ENCODE assay signal across 12 mouse cellular contexts in the genomic region with DNA sequence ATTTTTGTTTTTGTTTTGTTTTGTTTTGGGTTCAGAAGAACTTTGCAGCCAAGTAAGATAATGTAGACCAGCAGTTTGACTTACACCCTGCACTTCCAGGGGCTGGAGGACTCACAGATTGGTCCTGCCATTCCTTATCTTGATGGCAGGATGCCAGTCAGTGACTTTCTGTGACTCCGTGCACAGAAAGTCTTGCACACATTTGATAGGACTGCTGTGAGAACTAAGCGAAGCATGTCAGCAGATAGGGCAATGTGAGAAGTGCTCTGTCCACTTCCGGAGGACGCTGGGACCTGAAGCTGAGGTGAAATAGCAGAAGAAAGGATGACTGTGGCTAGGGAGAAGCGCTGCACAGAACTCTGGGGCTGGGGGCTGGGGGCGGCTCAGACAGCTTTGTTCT. TPM values are rescaled to one million over a fixed set of nuclear protein-coding genes. Genes with fewer than 3 reads are reported as not detected.
DNase-seq lines count a peak whose midpoint lies in the region; ATAC-seq and TF ChIP-seq lines count a peak whose summit lies in the region.
"Had no signal": no experiment of that assay in that cellular context is flagged by ENCODE, and none has a peak within 500 bp of the region (broad histone marks: within the 10 kb centered on the region; RNA-seq: fewer than 3 reads in every experiment).

No protein-coding gene starts in this region.

- H3K4me2 ChIP-seq in limb, embryonic 14.5 days (replicated peaks; ENCODE audit: low read depth, low read length, severe bottlenecking): no peak overlapping the region

- 86% methylated on average over 6 of the region's 6 CpGs for WGBS in limb, embryonic 14.5 days
- WGBS in limb, embryonic 10.5 days: 94% methylated on average over 6 of the region's 6 CpGs

- ATAC-seq in limb, embryonic 14.5 days (ENCODE audit: low FRiP score, low read depth): no peak
- ATAC-seq in erythroblast, adult 5-6 weeks (replicated peaks; ENCODE audit: low FRiP score, poor library complexity, severe bottlenecking): peak; percentile 89
- peak; percentile 94 for ATAC-seq in megakaryocyte-erythroid progenitor cell, adult 5-6 weeks (replicated peaks; ENCODE audit: low FRiP score, low TSS enrichment, poor library complexity, severe bottlenecking)
- ATAC-seq: intestine, embryonic 16.5 days had no signal

- no peak for DNase-seq in limb, embryonic 14.5 days (ENCODE audit: low spot score)
- DNase-seq in limb, embryonic 10.5 days (ENCODE audit: low spot score): no peak
- DNase-seq in heart, postnatal 4 days: peak; percentile 34
- DNase-seq in lung, postnatal 36 days: no peak
- DNase-seq in lung, postnatal 14 days: no peak
- DNase-seq: right cerebral cortex, postnatal 25 days; thymus, postnatal 4 days had no signal

- no peak for TF ChIP-seq POLR2A in limb, embryonic 14.5 days (IDR thresholded peaks at IDR 0.05; ENCODE audit: borderline replicate concordance, extremely low read depth, insufficient read depth, insufficient read length)

- H3K9ac ChIP-seq in limb, embryonic 14.5 days (ENCODE audit: low read depth, low read length, severe bottlenecking): no peak overlapping the region

- H3K4me3 ChIP-seq in limb, embryonic 14.5 days (replicated peaks; ENCODE audit: low read length): no peak overlapping the region
- no peak overlapping the region for H3K4me3 ChIP-seq in limb, embryonic 10.5 days
- H3K4me3 ChIP-seq: layer of hippocampus, adult 2 months had no signal

- no peaks in the 10 kb centered on the region for H3K27me3 ChIP-seq in limb, embryonic 14.5 days (ENCODE audit: control insufficient read depth, insufficient read depth, low read length)
- no peaks in the 10 kb centered on the region for H3K27me3 ChIP-seq in limb, embryonic 10.5 days (ENCODE audit: low read depth, poor library complexity, severe bottlenecking)

- H3K4me1 ChIP-seq in limb, embryonic 14.5 days (ENCODE audit: control insufficient read depth, insufficient read depth, low read length): peaks cover 11% of the 10 kb centered on the region
- H3K4me1 ChIP-seq in limb, embryonic 10.5 days: peaks cover 14% of the 10 kb centered on the region

- H3K36me3 ChIP-seq in limb, embryonic 14.5 days (ENCODE audit: control insufficient read depth, insufficient read depth, low read length): peaks cover 16% of the 10 kb centered on the region; the same call in 1 of the 2 replicates
- peaks cover 72% of the 10 kb centered on the region for H3K36me3 ChIP-seq in limb, embryonic 10.5 days

- H3K9me3 ChIP-seq in limb, embryonic 14.5 days (ENCODE audit: control insufficient read depth, low read length): no peaks in the 10 kb centered on the region
- H3K9me3 ChIP-seq in limb, embryonic 10.5 days (replicated peaks): no peaks in the 10 kb centered on the region

- H3K27ac ChIP-seq in limb, embryonic 14.5 days (replicated peaks; ENCODE audit: low read depth, low read length): 0 out of 2 replicates have a peak overlapping the region, but pooled peaks have one; percentile 13
- H3K27ac ChIP-seq in limb, embryonic 10.5 days: no peak overlapping the region
- H3K27ac ChIP-seq: layer of hippocampus, adult 2 months; macrophage had no signal

RNA-seq across cellular contexts. Expression of gene Hpf1, which starts 5.7 kb away (rescaled TPM):
- 46.6 and 54.9 TPM in 2 replicates for polyA plus RNA-seq in limb, embryonic 14.5 days (2012; rRNA removed)
- 94.5 TPM in 2 replicates for polyA plus RNA-seq in limb, embryonic 14.5 days (2014; fragmentation: Nextera tagmentation; extraction: Ambion mirVana)
- 110 and 116 TPM in 2 replicates for polyA plus RNA-seq in limb, embryonic 10.5 days (2016; fragmentation: Nextera tagmentation; extraction: Ambion mirVana)
- total RNA-seq in erythroblast, adult 5-6 weeks (2015; ENCODE audit: low replicate concordance): 29.8 and 56.4 TPM in 2 replicates
- 30.4 and 35.1 TPM in 2 replicates for total RNA-seq in erythroblast, adult 5-6 weeks (2017; ENCODE audit: low replicate concordance)
- total RNA-seq in heart, postnatal 4 days (2021): 10 to 100 TPM; 32.2 to 32.3 TPM
- 110 and 132 TPM in 2 replicates for total RNA-seq in megakaryocyte-erythroid progenitor cell, adult 5-6 weeks (2014; fragmentation: Nextera tagmentation)
- 136 and 143 TPM in 2 replicates for total RNA-seq in megakaryocyte-erythroid progenitor cell, adult 5-6 weeks (2017)
